Mouse (Mus musculus): Measurements from ENCODE around the gene Tango2. TPM values are rescaled to one million over a fixed set of nuclear protein-coding genes. Genes with fewer than 3 reads are reported as not detected.

The Tango2 gene
- total and polyA plus RNA-seq, 3 experiments = 3.8 to 10.8 (median 9.6) TPM

GRCm38 (mm10) chr16:18275166-18275565 is 72.7 kb downstream of the Tango2 start:
- Histone ChIP-seq H3K27me3 (replicated peaks) (no peaks in the 10 kb centered on the region), H3K9ac (ENCODE audit: insufficient read depth, low read depth) (no peak overlapping the region), H3K9me3 (replicated peaks; ENCODE audit: low read length) (no peaks in the 10 kb centered on the region), H3K36me3 (replicated peaks in 1 of 2; ENCODE audit: control insufficient read depth in 1 of 2, insufficient read depth in 1 of 2, low read length in 1 of 2) (peaks cover 69 to 90% of the 10 kb centered on the region in 2 experiments), H3K4me2 (ENCODE audit: insufficient read depth, low read depth, poor library complexity, severe bottlenecking) (no peak overlapping the region), H3K79me2 (replicated peaks; ENCODE audit: control insufficient read depth, extremely low read depth, insufficient read depth, poor library complexity, severe bottlenecking) (peaks cover 17% of the 10 kb centered on the region), H3K4me1 (ENCODE audit: control insufficient read depth in 1 of 2, insufficient read depth in 2 of 2) (no peaks in the 10 kb centered on the region), H3K4me3 (replicated peaks in 1 of 3; ENCODE audit: low read depth in 2 of 3, low read length in 2 of 3, poor library complexity in 1 of 3) (no peak overlapping the region), H3K27ac (ENCODE audit: insufficient read depth, low read depth) (no peak overlapping the region)
- TF ChIP-seq USF1 (IDR thresholded peaks at IDR 0.05; ENCODE audit: low read depth, low read length) (no peak), JUND (conservative IDR thresholded peaks at IDR 0.05; ENCODE audit: low read depth, low read length) (no peak), E2F4 (IDR thresholded peaks at IDR 0.05; ENCODE audit: insufficient replicate concordance, low read depth, low read length) (no peak), POLR2A (IDR thresholded peaks at IDR 0.05; ENCODE audit: low read depth, low read length) (no peak), KAT2A (IDR thresholded peaks at IDR 0.05; ENCODE audit: insufficient replicate concordance, low read length) (no peak), ZC3H11A (IDR thresholded peaks at IDR 0.05; ENCODE audit: low read depth, low read length) (no peak), SIN3A (IDR thresholded peaks at IDR 0.05; ENCODE audit: low read length) (no peak), TCF12 (IDR thresholded peaks at IDR 0.05; ENCODE audit: low read depth, low read length) (no peak), BHLHE40 (IDR thresholded peaks at IDR 0.05; ENCODE audit: low read depth, low read length) (no peak)
- in situ Hi-C loops (cut with MboI; ENCODE audit: low pct_ligation_motif_present, low pct_unique_long_range_greater_than_20kb, low sequenced_read_pairs) = no loop called here
- dilution Hi-C loops (cut with MboI; ENCODE audit: extremely low pct_ligation_motif_present, extremely low pct_unique_long_range_greater_than_20kb, low sequenced_read_pairs) = no loop called here
- no peak for DNase-seq (ENCODE audit: extremely low read depth)

- Histone ChIP-seq H3K27ac (ENCODE audit: insufficient read depth, low read depth) (no peak overlapping the region), H3K27me3 (replicated peaks) (no peaks in the 10 kb centered on the region), H3K36me3 (replicated peaks in 1 of 2; ENCODE audit: control insufficient read depth in 1 of 2, insufficient read depth in 1 of 2, low read length in 1 of 2) (peaks cover 68 to 91% of the 10 kb centered on the region in 2 experiments), H3K4me1 (ENCODE audit: control insufficient read depth in 1 of 2, insufficient read depth in 2 of 2) (no peaks in the 10 kb centered on the region), H3K9ac (ENCODE audit: insufficient read depth, low read depth) (no peak overlapping the region), H3K4me3 (replicated peaks in 1 of 3; ENCODE audit: low read depth in 2 of 3, low read length in 2 of 3, poor library complexity in 1 of 3) (no peak overlapping the region), H3K9me3 (replicated peaks; ENCODE audit: low read length) (no peaks in the 10 kb centered on the region), H3K4me2 (ENCODE audit: insufficient read depth, low read depth, poor library complexity, severe bottlenecking) (no peak overlapping the region), H3K79me2 (replicated peaks; ENCODE audit: control insufficient read depth, extremely low read depth, insufficient read depth, poor library complexity, severe bottlenecking) (peaks cover 25% of the 10 kb centered on the region)
- in situ Hi-C loops (cut with MboI; ENCODE audit: low pct_ligation_motif_present, low pct_unique_long_range_greater_than_20kb, low sequenced_read_pairs) = no loop called here
- dilution Hi-C loops (cut with MboI; ENCODE audit: extremely low pct_ligation_motif_present, extremely low pct_unique_long_range_greater_than_20kb, low sequenced_read_pairs) = no loop called here
- TF ChIP-seq SMC3 (IDR thresholded peaks at IDR 0.05; ENCODE audit: low read depth, low read length) (peak; percentile 10; the same call in 1 of the 2 replicates), RAD21 (IDR thresholded peaks at IDR 0.05; ENCODE audit: low read depth, low read length) (peak; percentile 31), CTCF (conservative IDR thresholded peaks at IDR 0.05 in 1 of 2, IDR thresholded peaks at IDR 0.05 in 1 of 2; ENCODE audit: low read depth in 2 of 2, low read length in 2 of 2) (peak; percentile 16 to 58; a peak in 2 of 4 replicates), ZKSCAN1 (IDR thresholded peaks at IDR 0.05; ENCODE audit: borderline replicate concordance, low read depth, low read length) (no peak)
- peak; percentile 51 for DNase-seq (ENCODE audit: extremely low read depth)
Observed at GRCm38 (mm10) chr16:18268182-18268581, 79.7 kb downstream of the Tango2 start.

GRCm38 (mm10) chr16:18265024-18265423 is 82.9 kb downstream of the Tango2 start:
- Histone ChIP-seq H3K27ac (ENCODE audit: insufficient read depth, low read depth) (no peak overlapping the region), H3K4me1 (ENCODE audit: control insufficient read depth in 1 of 2, insufficient read depth in 2 of 2) (no peaks in the 10 kb centered on the region), H3K27me3 (replicated peaks) (no peaks in the 10 kb centered on the region), H3K79me2 (replicated peaks; ENCODE audit: control insufficient read depth, extremely low read depth, insufficient read depth, poor library complexity, severe bottlenecking) (peaks cover 35% of the 10 kb centered on the region), H3K9me3 (replicated peaks; ENCODE audit: low read length) (no peaks in the 10 kb centered on the region), H3K4me3 (replicated peaks in 1 of 3; ENCODE audit: low read depth in 2 of 3, low read length in 2 of 3, poor library complexity in 1 of 3) (no peak overlapping the region), H3K4me2 (ENCODE audit: insufficient read depth, low read depth, poor library complexity, severe bottlenecking) (no peak overlapping the region), H3K36me3 (replicated peaks in 1 of 2; ENCODE audit: control insufficient read depth in 1 of 2, insufficient read depth in 1 of 2, low read length in 1 of 2) (peaks cover 69 to 90% of the 10 kb centered on the region in 2 experiments), H3K9ac (ENCODE audit: insufficient read depth, low read depth) (no peak overlapping the region)
- TF ChIP-seq ZNF384 (IDR thresholded peaks at IDR 0.05; ENCODE audit: low read depth, low read length) = no peak
- TF ChIP-seq ELF1 (IDR thresholded peaks at IDR 0.05; ENCODE audit: low read depth, low read length) = no peak
- TF ChIP-seq TCF12 (IDR thresholded peaks at IDR 0.05; ENCODE audit: low read depth, low read length) = no peak
- no peak for TF ChIP-seq HCFC1 (IDR thresholded peaks at IDR 0.05; ENCODE audit: low read depth, low read length)
- dilution Hi-C loops (cut with MboI; ENCODE audit: extremely low pct_ligation_motif_present, extremely low pct_unique_long_range_greater_than_20kb, low sequenced_read_pairs) = no loop called here
- no peak for DNase-seq (ENCODE audit: extremely low read depth)
- in situ Hi-C loops (cut with MboI; ENCODE audit: low pct_ligation_motif_present, low pct_unique_long_range_greater_than_20kb, low sequenced_read_pairs) = no loop called here
